Mouse (Mus musculus): ENCODE results near the gene Ankrd33. TPM values are rescaled to one million over a fixed set of nuclear protein-coding genes. Genes with fewer than 3 reads are reported as not detected.
A peak's percentile ranks its signal among the peaks of the same experiment; 100 is the strongest.

Ankrd33 gene
- total RNA-seq (2021) = not detected

- DNase-seq = no peak
- intact Hi-C loops (cut with DNase I) = loop anchor here (10.0 kb wide), 1 partner anchor 361 kb away; no protein-coding TSS in a partner anchor
These were observed at the start of gene Ankrd33 for GRCm38 (mm10) chr15:101115511-101116110. Gene Ankrd33, plus strand, starts transcription at chr15:101115755.

GRCm38 (mm10) chr15:101066364-101066847 lies 49.1 kb upstream of the Ankrd33 start:
- intact Hi-C loops (cut with DNase I) = no loop called here
- no peak for DNase-seq

GRCm38 (mm10) chr15:101066920-101067696 lies 48.4 kb upstream of the Ankrd33 start:
- DNase-seq = no peak
- intact Hi-C loops (cut with DNase I) = no loop called here

- intact Hi-C loops (cut with DNase I) = no loop called here
- peak; percentile 37 to 39 for DNase-seq
These were observed 47.5 kb upstream of the Ankrd33 start for GRCm38 (mm10) chr15:101068029-101068428.

- intact Hi-C loops (cut with DNase I) = no loop called here
- peak in 1 of 2 experiments; percentile 1 for DNase-seq
These were observed 46.9 kb upstream of the Ankrd33 start for GRCm38 (mm10) chr15:101068671-101069070.

GRCm38 (mm10) chr15:101069641-101070190 lies 45.8 kb upstream of the Ankrd33 start:
- intact Hi-C loops (cut with DNase I) = no loop called here
- DNase-seq = no peak

- no peak for DNase-seq
- intact Hi-C loops (cut with DNase I) = no loop called here
These were observed 44.8 kb upstream of the Ankrd33 start for GRCm38 (mm10) chr15:101070762-101071161.

GRCm38 (mm10) chr15:101072736-101073135 lies 42.8 kb upstream of the Ankrd33 start:
- DNase-seq = no peak
- intact Hi-C loops (cut with DNase I) = no loop called here

- DNase-seq = no peak
- intact Hi-C loops (cut with DNase I) = no loop called here
These were observed 41.5 kb upstream of the Ankrd33 start for GRCm38 (mm10) chr15:101074067-101074466.

GRCm38 (mm10) chr15:101075150-101075549 lies 40.4 kb upstream of the Ankrd33 start:
- no peak for DNase-seq
- intact Hi-C loops (cut with DNase I) = no loop called here

GRCm38 (mm10) chr15:101075656-101076055 lies 39.9 kb upstream of the Ankrd33 start:
- intact Hi-C loops (cut with DNase I) = no loop called here
- DNase-seq = no peak

GRCm38 (mm10) chr15:101076071-101077000 lies 39.2 kb upstream of the Ankrd33 start:
- intact Hi-C loops (cut with DNase I) = no loop called here
- no peak for DNase-seq

- peak in 1 of 2 experiments; percentile 29 for DNase-seq
- intact Hi-C loops (cut with DNase I) = no loop called here
These were observed 38.3 kb upstream of the Ankrd33 start for GRCm38 (mm10) chr15:101077001-101077812.

GRCm38 (mm10) chr15:101077813-101078730 lies 37.5 kb upstream of the Ankrd33 start, which contains the start of gene Fignl2:
Gene Fignl2, minus strand, starts transcription at chr15:101078567.
- peak in 1 of 2 experiments; percentile 49 for DNase-seq
- intact Hi-C loops (cut with DNase I) = no loop called here

GRCm38 (mm10) chr15:101078731-101079156 lies 36.8 kb upstream of the Ankrd33 start:
- intact Hi-C loops (cut with DNase I) = no loop called here
- peak; percentile 91 to 92 for DNase-seq

GRCm38 (mm10) chr15:101080031-101080520 lies 35.5 kb upstream of the Ankrd33 start:
- no peak for DNase-seq
- intact Hi-C loops (cut with DNase I) = no loop called here

GRCm38 (mm10) chr15:101081035-101081548 lies 34.5 kb upstream of the Ankrd33 start:
- DNase-seq = no peak
- intact Hi-C loops (cut with DNase I) = no loop called here

- intact Hi-C loops (cut with DNase I) = no loop called here
- DNase-seq = no peak
These were observed 33.3 kb upstream of the Ankrd33 start for GRCm38 (mm10) chr15:101082236-101082635.

Data from heart, postnatal 36 days (tissue).